Mouse (Mus musculus) thymus, postnatal 0 days (tissue): ENCODE data around the gene Prpf19. TPM values are rescaled to one million over a fixed set of nuclear protein-coding genes. Genes with fewer than 3 reads are reported as not detected.

Source experiments
- DNase-seq: peaks from one replicate; pipeline ENCODE4 v3.0.0-alpha.2; 2015; ENCODE audit warnings: low spot score
- polyA plus RNA-seq: library from polyadenylated mRNA; unstranded; fragments of >200 nt; fragmentation: Nextera tagmentation; extraction: Ambion mirVana; gene quantifications from 2 replicates; pipeline ENCODE4 v1.2.1, GENCODE M21; 2015

Gene Prpf19
- polyA plus RNA-seq: 31.6 and 34.9 TPM in 2 replicates

DNA sequence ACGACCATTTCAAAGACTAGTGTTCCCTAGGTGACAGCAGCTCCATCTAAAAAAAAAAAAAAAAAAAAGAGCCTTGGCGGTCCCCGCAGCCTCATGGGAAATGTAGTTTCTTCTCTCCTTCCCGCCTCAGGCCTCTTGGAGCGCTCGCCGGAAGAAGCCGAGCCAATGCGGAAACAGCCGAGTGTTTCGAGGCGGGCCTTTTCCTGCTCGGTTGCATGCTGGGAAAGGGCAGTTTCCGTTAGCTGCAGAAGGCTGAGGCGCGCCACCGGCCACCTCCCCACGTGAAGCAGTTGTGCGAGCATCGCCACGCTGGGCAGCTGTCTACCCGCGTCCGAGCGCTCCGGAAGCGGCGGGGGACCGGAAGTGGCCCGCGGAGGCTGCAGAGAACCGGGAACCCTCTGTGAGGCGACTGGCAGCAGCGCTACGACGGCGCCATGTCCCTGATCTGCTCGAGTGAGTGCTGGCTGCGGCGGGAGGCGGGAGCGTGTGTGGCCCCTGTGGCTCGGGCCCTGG is at the start of gene Prpf19:
Gene Prpf19, plus strand, starts transcription at position 216 of the 513 bp plus-strand sequence.
- DNase-seq: peak; percentile 98

DNA sequence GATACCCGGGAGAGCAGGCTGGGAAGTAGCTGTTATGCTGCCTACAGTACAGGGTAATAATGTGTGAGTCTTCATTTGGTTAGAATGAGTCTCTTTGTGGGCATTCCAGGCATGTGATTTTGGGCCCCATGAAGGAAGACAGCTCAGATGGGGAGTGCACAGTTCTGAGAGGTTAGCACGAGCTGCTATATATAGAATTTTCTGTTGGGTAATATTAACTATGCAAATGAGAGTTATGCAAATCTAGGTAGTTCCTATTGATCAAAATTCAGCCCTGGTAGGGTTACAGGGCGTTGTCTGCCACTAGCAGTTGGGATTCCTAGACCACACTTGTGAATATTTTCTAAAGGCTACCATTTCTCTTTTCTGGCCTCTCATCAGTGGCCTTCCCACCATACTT is 49.6 kb upstream of the Prpf19 start:
- no peak for DNase-seq

DNA sequence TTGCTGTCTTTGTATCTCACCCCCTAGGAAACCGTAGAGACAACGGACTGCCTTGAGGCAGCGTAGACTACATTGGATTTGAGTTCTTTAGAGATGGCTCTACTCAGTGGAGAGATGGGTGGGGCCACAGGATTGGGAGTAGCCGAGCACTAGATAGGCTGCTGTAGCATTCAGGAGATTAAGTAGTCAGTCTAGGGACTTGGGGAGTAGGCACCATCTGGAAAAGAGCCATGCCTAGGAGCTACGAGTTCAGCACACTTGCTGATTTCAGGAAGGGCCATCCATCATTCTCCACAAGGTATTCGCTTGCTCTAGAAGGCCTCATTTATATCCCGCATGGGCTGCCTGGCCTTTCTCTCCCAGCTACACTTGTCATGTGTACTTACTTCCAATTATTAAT is 48.9 kb upstream of the Prpf19 start:
- DNase-seq: no peak

DNA sequence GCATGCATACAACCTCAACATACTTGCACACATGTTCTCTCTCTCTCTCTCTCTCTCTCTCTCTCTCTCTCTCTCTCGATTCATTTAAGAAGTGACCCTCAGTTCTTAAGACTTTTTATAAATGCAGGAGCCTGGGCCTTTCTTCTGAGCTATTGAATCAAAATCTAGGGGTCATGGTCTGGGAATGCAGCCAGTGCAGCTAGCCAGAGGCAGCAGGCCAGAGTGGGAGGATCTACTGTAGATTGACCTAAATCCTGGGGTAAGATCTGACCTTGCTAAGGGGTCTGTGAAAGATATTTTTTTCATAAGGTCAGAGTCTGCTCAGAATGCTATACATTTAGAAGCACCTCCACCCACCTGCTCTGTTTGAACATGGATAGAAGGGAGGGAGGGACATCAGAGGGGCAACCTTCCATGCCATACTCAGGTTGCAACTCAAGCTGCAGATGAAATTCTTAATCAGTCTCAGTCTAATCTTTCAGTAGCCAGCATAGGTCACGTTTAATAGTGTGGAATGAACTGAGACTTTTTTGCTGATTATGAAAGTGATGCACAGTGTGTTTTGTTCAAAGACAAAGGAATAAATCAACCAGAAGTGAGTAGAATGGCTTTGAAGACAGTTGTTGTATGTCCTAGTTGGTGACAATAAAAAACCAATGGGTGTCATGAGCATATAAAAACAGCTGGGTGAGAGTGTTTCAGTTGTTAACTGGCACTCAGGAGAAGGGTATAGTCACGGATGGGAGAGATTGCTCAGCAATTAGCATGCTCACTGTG is 47.5 kb upstream of the Prpf19 start:
- no peak for DNase-seq

DNA sequence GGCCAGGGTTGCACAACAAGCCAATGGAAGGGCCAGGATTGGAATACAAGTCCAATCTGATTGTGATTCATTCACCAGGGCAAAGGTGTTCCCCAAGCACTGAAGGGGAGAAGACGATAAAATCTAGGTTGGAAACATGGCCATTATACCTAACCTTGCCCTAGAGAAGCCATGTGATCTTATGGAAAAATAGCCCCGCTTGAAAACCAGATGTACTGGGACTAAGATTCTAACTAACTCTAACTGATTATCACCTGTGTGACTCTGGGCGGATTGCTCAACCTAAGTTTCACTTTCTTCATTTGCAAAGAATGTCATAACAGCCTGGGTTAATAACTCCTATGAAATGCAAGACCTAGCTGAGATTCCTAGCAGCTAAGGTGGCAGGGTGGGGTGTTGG is 39.6 kb upstream of the Prpf19 start:
- no peak for DNase-seq

DNA sequence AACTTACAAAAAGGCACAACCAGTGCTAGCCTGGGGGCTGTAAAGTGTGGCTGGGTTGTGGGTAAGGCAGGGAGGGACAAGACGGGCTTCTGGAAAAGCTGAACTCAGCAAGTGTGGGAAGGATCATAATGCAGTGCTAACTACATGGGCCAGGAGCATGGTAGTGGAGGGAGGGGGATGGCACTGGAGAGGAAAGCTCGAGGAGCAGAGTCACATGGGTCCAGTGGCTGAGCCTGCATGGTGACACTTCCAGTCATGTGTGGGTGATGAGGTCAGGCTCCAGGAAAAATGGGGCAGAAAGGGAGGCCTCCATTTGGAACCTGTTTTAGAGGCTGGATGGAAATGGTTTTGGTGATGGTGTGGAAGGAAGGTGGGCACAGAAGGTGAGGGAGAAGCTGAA is 38.5 kb upstream of the Prpf19 start:
- DNase-seq: no peak

DNA sequence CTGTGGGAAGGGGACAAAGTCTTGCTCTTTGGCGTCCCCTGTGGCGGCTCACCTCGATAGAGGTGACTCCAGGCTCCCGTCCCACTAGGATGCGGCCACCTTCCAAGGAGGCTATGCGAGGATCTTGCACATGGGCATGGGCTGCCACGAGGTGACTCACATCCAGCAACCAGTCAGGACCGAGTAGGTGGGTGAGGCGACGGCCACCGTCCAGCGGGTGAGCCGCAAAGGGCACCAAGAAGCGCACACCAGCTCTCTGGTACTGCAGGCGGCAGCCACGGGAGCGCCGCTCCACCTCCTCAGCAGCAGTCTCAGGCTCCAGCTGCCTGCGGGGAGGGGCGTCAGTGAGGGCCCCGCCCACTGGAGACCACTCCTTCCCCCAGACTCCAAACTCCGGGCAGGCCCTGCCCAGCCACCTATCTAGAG is 34.9 kb upstream of the Prpf19 start:
- DNase-seq: no peak

DNA sequence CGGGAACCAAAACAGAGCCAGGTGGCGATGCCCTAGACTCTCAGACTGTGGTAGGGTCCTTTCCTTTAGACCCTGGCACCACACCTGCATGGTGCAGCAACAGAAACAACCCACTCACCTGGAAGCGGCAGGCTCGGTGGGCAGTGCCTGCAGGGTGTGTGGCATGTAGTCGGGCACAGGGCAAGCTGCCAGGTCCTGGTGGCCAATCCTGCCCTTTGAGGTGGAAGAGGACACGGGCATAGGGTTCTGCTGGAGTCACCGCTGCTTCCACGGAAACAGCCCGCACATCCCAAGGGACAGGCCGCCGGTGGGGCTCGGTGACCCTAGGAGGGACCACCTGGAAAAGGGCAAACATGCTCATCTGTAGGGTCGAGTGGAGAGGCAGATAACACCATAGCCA is 28.7 kb upstream of the Prpf19 start:
- no peak for DNase-seq

DNA sequence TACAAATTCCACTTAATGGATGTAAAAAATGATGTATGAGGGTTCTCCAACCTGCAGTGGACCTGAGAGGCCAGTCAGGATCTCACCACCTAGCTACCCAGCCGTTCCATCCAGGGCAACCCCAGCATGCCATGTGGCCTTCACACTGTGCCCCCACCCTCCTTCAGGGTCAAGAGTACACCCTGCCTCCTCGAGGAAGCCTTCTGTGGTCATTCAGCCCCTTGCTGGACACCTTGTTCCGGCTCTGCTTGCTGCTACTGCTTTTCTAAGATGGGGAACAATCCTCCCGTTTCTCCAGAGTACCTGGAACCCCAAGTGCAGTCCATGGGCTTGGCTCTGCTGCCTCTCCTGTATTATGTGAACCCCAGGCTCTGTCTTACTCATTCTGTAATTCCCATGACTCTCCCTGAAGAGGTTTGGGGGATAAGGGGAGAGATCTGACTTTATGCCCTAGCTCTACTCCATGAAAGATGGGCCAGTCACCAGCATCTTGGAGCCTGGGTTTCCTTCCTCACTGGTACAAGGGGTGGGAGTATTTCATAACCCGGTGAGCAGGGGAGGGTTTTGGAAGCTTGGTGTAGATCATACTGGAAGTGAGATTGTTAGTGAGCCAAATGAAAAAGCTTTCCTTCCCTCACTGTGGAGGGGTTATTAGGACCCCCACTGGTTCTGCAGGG is 26.9 kb upstream of the Prpf19 start:
- no peak for DNase-seq

DNA sequence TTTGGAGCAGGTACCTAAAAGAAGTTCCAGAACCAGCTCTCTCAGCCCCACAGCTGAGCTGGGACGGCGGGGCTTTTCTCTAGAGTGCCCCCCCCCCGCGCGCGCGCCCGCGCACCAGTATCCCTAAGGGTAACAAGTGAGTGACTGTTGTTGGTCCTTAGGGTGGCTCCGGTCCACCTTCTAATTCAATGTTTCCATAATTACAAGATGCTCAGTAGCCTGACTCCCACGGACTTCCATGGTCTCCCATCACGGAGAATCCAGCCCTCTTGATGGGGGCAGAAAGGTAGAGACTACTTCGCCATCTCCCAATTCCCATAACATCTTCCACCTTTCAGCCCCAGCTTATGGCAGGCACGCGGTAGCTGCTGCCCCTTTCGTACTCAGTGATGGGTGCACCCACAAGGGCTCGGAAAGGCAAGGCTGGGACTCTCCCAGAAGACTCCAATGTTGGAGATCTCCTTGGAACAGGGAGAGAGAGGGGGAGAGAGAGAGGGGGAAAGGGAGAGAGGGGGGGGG is 26.3 kb upstream of the Prpf19 start:
- DNase-seq: no peak

DNA sequence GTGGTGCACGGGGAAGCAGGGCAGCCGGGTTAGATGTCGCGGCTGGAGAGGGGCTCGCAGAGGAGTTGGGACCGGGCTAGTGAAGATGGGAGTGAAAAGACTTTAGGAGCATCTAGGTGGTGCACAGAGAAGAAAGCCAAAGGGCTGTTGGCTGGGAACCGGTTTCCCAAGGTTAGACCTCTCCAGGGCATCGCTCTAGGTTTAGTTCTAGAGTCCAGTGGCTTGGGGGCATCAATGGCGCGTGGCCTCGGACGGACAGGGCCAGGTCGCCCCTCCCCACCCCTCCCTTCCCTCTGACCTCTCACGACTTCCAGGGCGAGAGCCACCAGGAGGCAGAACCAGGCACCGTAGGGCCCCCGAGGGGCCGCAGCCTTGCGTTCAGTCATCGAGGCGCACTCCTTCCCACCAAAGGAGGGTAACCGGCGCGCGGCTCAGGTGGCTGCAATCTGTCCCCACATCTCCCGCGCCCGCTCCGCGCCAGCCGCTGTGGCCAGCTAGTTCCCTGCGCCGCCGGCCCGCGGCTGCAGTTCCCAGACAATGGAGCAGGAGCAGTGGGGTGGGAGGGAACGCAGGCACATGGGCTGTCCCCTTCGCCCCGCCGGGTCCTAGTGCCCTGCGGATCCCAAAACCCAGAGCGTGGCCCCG is 25.7 kb upstream of the Prpf19 start:
- DNase-seq: peak; percentile 31

DNA sequence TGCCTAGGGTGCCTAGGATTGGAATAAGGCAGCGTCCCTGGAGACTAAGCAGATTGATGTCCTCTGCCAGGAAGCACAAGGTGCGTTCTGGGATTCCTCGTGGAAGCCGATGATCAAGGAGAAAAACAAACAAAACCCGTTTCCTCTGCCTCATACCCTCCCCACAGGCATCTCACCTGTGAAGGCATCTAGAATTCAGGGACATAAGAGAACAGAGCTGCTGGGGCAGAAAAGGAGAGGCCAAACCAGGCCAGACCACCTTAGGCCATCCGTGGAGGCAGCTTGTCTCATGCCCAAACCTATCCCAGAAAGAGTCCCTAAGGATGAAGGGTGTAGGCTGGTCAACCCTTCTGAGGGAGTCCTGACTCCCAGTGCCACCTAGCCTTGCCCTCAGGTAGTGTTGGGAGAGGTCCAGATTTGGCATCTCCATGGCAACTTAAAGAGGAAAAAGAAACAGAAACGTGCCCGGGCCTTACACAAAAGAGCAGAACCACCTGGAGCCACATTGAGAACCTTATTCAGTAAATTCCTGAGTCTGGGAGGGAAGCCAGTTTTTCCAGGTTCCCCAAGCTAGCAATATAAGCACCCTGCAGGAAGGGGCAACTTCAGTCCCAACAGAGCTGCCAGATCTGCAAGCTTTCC is 25.0 kb upstream of the Prpf19 start, which contains the start of gene Tmem132a:
Gene Tmem132a, minus strand, starts transcription at position 55 of the 642 bp plus-strand sequence.
- no peak for DNase-seq

DNA sequence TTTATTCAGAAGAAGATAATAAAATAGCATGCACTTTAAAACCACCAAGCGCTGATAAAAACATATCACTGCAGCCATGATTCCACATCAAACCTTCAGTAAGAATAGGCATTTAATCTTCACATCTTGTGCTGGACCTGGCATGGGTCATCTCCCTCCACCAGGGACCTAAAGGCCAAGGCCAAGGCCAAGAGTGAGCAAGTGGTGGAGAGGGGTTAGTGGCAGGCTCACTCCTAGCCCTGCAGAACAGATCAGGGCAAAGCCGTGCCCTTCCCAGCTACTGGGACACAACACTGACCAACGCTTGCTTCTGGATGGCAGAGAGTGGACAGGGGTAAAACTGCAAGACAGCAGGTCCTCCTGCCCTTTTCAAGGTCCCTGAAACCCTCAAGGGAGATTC is 24.4 kb upstream of the Prpf19 start:
- DNase-seq: no peak

DNA sequence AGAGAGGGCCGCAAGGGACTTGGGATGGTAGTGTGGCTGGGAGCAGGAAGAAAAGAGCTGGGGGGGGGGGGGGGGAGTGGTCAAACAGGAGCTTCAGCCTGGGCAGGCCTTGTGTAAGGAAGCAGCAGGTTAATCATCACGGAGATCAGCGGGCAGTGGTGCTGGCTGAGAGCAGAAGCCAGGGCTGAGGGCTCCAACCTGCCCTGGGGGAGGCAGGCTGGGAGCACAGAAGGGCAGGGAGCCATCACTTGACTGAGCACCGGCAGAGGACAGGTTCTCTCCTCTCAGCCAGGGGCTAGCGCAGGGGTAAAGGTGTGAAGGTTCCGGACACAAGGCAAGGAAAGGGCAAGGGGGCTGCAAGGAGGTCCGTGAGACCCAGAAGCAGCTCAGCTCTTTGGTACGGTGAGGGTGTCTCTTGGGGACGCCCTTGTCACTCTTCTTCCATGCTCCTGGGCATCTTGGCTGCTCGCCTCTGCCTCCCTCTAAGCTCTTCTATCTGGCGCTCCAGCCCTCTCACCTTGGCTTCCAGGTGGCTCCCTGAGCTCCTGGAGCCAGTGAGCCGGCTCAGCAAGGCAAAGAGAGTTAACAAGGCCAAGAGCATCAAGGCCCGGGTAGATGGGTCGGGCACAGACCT is 23.6 kb upstream of the Prpf19 start:
- no peak for DNase-seq

DNA sequence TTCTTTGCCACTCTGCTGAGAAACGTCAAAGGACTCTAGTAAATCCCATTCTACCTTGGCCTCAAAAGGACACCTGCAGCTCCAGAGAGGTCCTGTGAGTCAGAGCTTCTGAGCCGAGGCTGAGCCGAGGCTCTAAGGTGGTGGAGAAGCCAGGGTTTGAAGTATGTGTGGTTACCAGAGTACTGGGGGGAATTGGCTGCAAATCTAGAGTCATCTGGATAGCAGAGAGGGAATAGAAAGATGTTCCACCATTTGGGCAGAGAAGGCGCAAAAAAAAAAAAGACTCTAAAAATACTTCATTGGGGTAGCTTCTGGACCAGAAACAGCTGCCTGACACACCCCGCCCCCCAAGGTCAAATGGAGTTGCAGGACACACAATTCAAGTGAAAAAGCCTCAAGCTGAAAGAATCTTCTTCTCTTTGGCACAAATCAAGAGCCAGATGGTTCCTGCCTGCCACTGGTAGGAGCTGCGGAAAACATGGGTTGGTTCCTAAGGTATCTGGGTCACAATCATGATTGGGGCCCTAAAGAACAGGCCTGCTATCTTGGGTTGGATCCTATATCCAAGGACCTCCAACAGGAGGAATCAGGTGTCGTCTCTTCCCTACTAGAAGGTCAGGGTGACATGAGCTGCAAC is 16.7 kb upstream of the Prpf19 start:
- no peak for DNase-seq

DNA sequence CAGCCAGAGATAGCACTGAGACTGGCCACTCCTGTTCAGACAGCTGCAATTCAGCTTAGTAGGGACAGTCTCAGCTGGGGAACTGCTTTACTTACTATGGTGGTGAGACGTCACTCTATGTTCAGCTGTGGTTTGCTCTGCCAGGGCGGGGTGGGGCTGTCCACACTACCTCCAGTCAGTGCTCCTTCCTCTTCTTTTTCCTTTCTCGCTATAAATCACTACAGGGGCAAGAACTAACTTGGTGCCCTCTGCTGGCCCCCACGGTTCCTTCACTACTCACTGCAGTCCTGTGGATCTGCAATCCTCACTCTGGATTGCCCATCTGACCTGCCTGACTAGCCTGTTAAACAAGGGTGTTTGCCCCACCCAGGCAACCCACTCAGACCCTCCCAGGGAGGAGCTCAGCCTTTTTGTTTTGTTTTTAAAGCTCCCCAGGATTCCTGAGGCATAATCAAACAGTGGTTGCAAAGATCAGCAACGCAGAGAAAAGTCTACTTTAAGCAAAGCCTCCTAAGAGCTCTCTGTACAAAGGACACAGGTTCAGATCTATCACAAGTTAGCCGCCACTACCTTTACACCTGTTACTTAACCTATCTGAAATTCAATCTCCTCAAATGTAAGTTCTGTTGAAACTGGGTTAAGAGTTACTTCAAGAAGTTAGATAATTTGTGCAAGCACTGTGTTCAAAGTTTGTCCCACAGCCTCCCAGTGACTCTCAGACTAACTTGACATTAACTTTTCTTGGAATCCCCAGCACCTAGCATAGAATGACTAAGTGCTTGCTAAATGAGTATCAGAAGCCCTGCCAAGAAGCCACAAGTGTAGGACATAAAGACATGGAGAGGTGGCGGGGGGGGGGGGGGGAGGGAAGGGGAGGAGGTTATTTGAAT is 14.7 kb upstream of the Prpf19 start:
- peak; percentile 32 for DNase-seq

DNA sequence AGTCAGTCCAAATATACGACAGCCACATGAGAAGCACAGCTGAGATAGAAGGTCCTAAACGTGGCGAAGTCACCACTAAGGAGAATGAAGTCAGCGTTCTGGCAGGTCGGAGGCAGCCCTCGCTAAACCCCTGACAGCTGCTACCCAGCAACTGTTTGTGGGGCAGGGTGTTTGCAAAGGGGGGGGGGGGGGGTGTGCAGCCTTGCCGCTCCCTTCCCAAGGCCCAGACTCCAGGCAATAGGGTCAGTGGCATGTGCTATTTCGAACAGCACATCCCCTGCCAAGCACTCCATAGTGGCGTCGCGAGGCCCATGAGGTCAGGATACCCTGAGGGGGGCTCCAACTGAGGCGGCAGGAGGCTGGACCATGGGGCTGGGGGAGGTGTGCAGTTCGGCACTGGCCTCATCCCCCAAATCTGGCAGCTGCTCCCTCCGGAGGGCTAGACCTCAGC is 14.0 kb upstream of the Prpf19 start:
- DNase-seq: no peak

DNA sequence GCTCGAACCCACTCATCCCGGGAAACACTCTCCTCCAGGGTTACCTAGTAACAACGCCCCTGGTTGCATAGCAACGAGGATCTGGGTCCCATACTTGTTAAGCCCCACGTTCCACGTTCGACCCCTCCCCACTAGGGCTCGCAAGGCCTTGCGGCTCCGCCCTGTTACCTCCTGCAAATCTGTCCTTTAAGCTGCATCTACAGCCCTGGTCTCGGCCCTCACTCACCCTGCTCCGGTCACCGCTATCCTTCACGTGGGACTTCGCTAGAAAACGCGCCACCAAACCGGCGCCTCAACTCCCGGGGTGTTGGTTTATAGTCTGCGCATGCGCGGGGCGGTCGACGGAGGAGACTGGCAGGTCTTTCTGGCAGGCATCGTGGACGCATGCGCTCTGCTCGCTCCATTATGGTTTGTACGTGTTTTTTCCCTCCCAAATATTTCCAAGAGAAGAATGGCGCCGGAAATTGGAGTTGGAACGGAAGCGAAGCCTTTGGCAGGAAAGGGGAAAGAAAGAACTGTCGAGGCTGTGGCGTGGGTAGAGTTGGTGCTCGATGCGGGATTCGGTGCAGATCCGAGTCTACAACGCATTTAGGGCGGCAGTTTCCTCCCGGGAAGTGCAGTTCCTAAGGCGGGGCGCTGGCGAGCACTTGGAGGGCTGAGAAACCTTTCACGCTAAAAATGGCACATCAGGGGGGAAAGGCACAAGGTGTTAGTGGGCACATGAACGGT is 13.4 kb upstream of the Prpf19 start, which contains the start of gene Tmem109:
Gene Tmem109, minus strand, starts transcription at position 576 of the 729 bp plus-strand sequence.
- DNase-seq: peak; percentile 95
